Mouse (Mus musculus) kidney, embryonic 16.5 days (tissue): ENCODE results near the gene Hmg20b. TPM values are rescaled to one million over a fixed set of nuclear protein-coding genes. Genes with fewer than 3 reads are reported as not detected.

ENCODE experiments used
- ATAC-seq: fragments of 200-750 bp; cut with Nextera tagmentation; 2 replicates; pipeline ENCODE4 v1.8.0; 2017; ENCODE audit warnings: moderate TSS enrichment; ENCODE audit not compliant: low FRiP score, low TSS enrichment
- H3K27ac ChIP-seq: fragments of 300-500 bp; sonication (generic); 2 replicates; pipeline ENCODE4 v1.5.1; 2014; ENCODE audit warnings: low read length
- H3K27me3 ChIP-seq: fragments of 300-500 bp; sonication (generic); 2 replicates; pipeline ENCODE4 v1.6.1; 2014; ENCODE audit warnings: low read length, control low read depth, mixed read lengths; ENCODE audit not compliant: insufficient read depth
- H3K36me3 ChIP-seq: fragments of 300-500 bp; sonication (generic); 2 replicates; pipeline ENCODE4 v1.6.1; 2014; ENCODE audit warnings: low read length, control low read depth, mixed read lengths; ENCODE audit not compliant: insufficient read depth
- H3K4me1 ChIP-seq: fragments of 300-500 bp; sonication (generic); 2 replicates; pipeline ENCODE4 v1.6.1; 2014; ENCODE audit warnings: low read length, control low read depth, mixed read lengths; ENCODE audit not compliant: insufficient read depth
- H3K4me2 ChIP-seq: fragments of 300-500 bp; sonication (generic); replicated peaks from 2 replicates; pipeline ENCODE4 v1.6.1; 2014; ENCODE audit warnings: low read depth, low read length
- H3K4me3 ChIP-seq: fragments of 300-500 bp; sonication (generic); 2 replicates; pipeline ENCODE4 v1.5.1; 2014; ENCODE audit warnings: mild to moderate bottlenecking, low read length
- H3K9ac ChIP-seq: fragments of 300-500 bp; sonication (generic); replicated peaks from 2 replicates; pipeline ENCODE4 v1.6.1; 2014; ENCODE audit warnings: low read length
- H3K9me3 ChIP-seq: fragments of 300-500 bp; sonication (generic); 2 replicates; pipeline ENCODE4 v1.6.1; 2016; ENCODE audit warnings: low read length, control low read depth
- WGBS: fragments of 180-500 bp; shearing (Covaris S2); extraction: QIAGEN DNeasy Blood & Tissue Kit; methylation state at CpG from one replicate; pipeline ENCODE4 v1.1.7; 2014; 5-methylcytosine and 5-hydroxymethylcytosine counted together
- polyA plus RNA-seq: library from polyadenylated mRNA; unstranded; fragments of >200 nt; fragmentation: Nextera tagmentation; extraction: Ambion mirVana; gene quantifications from 2 replicates; pipeline ENCODE4 v1.2.1, GENCODE M21; 2015

The Hmg20b gene
- polyA plus RNA-seq, 1 experiment from 2014 or later, result 90.6 TPM

- H3K27ac ChIP-seq, result no peak within 1 kb of the TSS
- H3K4me1 ChIP-seq, result peaks cover 30% of the 10 kb centered on the region
- 27% methylated on average over 12 of the region's 12 CpGs for WGBS
- peak within 1 kb of the TSS; percentile 44 for H3K4me3 ChIP-seq
- no peak for ATAC-seq
- peaks cover 13% of the 10 kb centered on the region for H3K27me3 ChIP-seq
- H3K9me3 ChIP-seq, result no peaks in the 10 kb centered on the region
- peaks cover 45% of the 10 kb centered on the region for H3K36me3 ChIP-seq
- H3K4me2 ChIP-seq, result peak within 1 kb of the TSS; percentile 71
- peak within 1 kb of the TSS; percentile 59 for H3K9ac ChIP-seq
These were observed 15.6 kb upstream of the Hmg20b start, which contains the start of gene 4930404N11Rik for GRCm38 (mm10) chr10:81365672-81366476. TSS of gene 4930404N11Rik (minus strand) at chr10:81365816.

DNA sequence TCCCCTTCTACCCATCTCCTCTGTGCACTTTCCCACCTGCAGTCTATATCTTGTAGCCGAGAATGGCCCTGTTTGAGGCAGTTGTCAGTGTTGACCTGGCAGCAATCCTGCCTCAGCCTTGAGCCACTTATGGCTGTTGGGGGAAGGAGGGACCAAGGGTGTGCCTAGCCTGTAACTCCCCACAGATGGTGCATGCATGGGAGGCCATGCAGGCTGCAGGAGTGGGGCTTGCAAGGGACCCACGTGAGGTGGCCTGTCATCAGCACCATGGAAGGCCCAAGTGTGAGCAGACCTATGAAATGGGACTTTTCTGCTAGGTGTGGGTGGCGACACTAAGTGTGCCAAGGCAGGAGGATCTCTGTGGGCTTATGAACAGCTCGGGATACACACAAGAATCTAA lies 14.8 kb upstream of the Hmg20b start:
- ATAC-seq, result no peak
- peaks cover 37% of the 10 kb centered on the region for H3K36me3 ChIP-seq

DNA sequence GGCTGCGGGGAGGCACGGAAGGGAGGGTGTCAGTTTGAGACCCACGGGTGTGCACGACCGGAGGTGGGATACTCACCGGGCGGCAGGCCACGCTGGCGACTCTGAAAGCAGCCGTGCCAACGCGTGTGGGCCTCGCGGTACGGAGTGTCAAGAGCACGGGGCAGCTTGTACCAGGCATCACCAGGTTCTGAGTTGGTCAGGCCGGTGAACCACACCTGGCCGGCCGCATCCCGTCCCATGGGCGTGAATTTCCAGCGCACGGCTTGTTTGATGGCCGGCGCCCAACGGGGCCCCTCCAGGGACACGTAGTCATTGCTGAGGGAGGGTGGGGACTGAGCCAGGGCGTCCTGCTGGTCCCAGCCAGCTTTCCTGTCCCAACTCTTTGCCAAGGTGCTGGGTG lies 14.4 kb upstream of the Hmg20b start:
- Histone ChIP-seq H3K9me3 (no peaks in the 10 kb centered on the region), H3K4me3 (peak overlapping the region; percentile 44), H3K27me3 (peaks cover 13% of the 10 kb centered on the region), H3K4me2 (peak overlapping the region; percentile 71), H3K9ac (peak overlapping the region; percentile 59), H3K27ac (no peak overlapping the region), H3K4me1 (peaks cover 30% of the 10 kb centered on the region), H3K36me3 (peaks cover 33% of the 10 kb centered on the region)
- no peak for ATAC-seq
- 6% methylated on average over 28 of the region's 28 CpGs for WGBS

More for the DNA sequence above, 14.8 kb upstream of the Hmg20b start:
- H3K4me2 ChIP-seq, result peak overlapping the region; percentile 71; the same call in 1 of the 2 replicates
- no peak overlapping the region for H3K4me3 ChIP-seq
- H3K27ac ChIP-seq, result no peak overlapping the region
- peaks cover 30% of the 10 kb centered on the region for H3K4me1 ChIP-seq
- H3K27me3 ChIP-seq, result peaks cover 13% of the 10 kb centered on the region
- no peaks in the 10 kb centered on the region for H3K9me3 ChIP-seq
- no peak overlapping the region for H3K9ac ChIP-seq
- WGBS, result 34% methylated on average over 4 of the region's 4 CpGs

DNA sequence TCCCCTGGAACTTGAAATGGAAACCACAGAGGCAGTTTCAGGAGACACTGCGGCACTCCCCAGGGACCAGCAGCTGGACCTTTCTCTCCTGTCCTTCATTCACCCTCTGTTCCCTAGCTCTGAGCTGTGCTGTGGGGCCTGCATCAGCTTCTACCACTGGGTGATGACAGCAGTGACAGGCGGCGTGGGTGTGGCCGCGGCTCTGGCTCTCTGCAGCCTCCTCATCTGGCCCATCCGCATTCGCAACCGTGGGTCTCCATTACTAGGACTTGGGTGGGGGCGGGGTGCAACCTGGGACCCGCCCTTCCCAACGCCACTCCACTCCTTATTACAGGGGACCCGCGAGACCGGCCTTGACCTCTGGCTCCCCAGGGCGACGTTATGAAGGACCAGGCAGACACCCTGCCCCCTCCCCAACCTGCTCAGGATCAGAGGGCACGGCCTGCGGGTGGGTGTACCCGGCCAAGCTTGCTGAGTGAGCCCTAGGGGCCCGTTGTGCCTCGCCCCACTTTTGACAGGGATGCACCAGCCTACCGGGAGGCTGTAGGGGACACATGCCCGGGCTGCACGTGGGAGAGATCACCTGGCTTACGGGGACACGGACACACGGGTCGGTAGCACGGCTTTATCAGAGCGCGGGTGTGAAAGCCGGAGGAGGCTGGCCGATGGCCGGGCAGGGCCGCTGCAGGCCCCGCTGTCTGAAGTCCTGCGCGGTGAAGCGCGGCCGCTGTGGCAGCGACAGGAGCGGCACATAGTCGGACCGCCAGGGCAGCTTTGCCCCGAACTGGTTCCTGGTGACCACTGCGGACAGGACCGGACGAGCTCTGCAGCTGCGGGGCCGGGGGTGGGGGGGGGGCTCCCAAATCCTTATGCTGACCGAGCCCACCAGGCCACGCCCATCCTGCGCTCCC lies 13.4 kb upstream of the Hmg20b start:
- H3K4me3 ChIP-seq, result peak overlapping the region; percentile 44
- H3K27ac ChIP-seq, result no peak overlapping the region
- peak overlapping the region; percentile 71 for H3K4me2 ChIP-seq
- peak; percentile 16 for ATAC-seq
- H3K4me1 ChIP-seq, result peaks cover 36% of the 10 kb centered on the region
- peaks cover 23% of the 10 kb centered on the region for H3K36me3 ChIP-seq
- 10% methylated on average over 50 of the region's 54 CpGs for WGBS
- H3K9ac ChIP-seq, result peak overlapping the region; percentile 59
- H3K27me3 ChIP-seq, result peaks cover 13% of the 10 kb centered on the region
- no peaks in the 10 kb centered on the region for H3K9me3 ChIP-seq

DNA sequence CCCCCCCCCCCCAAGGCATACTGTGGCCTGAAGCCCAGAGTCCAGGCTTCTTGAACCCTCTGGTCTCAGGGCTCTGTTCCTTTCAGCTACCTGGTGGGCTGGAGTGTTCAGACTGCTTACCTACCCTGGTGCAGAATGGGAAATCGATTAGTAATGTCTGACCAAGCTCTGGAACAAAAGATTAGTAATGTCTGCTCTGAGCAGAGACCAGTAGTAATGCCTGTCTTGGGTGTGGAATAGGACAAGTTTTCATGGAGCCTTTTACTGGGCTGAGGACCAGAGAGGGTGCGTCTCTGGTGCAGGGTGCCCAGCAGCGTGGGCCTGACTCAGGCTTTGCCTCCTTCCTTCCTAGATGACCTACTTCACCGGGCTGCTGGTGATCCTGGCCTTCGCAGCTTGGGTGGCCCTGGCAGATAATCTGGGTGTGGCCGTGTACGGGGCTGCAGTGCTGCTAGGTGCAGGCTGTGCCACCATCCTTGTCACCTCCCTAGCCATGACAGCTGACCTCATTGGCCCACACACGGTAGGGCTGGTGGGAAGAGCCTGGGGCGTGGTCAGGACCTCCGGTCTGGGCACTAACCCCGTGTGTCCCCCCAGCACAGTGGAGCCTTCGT lies 12.2 kb upstream of the Hmg20b start:
- no peak overlapping the region for H3K9ac ChIP-seq
- H3K9me3 ChIP-seq, result no peaks in the 10 kb centered on the region
- no peak overlapping the region for H3K27ac ChIP-seq
- H3K4me1 ChIP-seq, result peaks cover 47% of the 10 kb centered on the region
- no peak overlapping the region for H3K4me2 ChIP-seq
- 69% methylated on average over 12 of the region's 12 CpGs for WGBS
- H3K27me3 ChIP-seq, result peaks cover 13% of the 10 kb centered on the region
- ATAC-seq, result no peak
- H3K4me3 ChIP-seq, result no peak overlapping the region
- peaks cover 11% of the 10 kb centered on the region for H3K36me3 ChIP-seq

DNA sequence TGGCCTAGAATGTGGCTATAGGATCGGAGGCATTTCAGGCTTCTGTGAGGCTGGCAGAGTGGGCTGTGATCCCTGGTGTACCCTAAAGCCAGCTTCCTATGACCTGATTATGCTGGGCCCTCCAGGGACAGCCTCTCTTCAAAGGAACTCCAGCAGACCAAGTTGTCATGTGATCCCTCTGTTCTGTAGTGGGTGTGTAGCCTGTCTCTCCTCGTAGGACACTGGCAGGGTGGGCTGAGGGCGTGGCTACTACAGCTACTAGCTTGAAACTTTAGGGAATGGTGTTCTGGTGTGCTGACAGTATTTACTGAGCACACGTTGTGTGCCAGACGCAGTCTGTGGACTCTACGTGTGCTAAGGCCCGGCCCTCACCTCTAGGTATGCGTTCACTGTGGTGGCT lies 10.4 kb upstream of the Hmg20b start:
- no peaks in the 10 kb centered on the region for H3K36me3 ChIP-seq
- no peak overlapping the region for H3K4me2 ChIP-seq
- ATAC-seq, result no peak
- 61% methylated on average over 8 of the region's 8 CpGs for WGBS
- no peak overlapping the region for H3K9ac ChIP-seq
- no peak overlapping the region for H3K27ac ChIP-seq
- H3K9me3 ChIP-seq, result no peaks in the 10 kb centered on the region
- peaks cover 55% of the 10 kb centered on the region for H3K4me1 ChIP-seq
- H3K27me3 ChIP-seq, result peaks cover 13% of the 10 kb centered on the region
- no peak overlapping the region for H3K4me3 ChIP-seq

DNA sequence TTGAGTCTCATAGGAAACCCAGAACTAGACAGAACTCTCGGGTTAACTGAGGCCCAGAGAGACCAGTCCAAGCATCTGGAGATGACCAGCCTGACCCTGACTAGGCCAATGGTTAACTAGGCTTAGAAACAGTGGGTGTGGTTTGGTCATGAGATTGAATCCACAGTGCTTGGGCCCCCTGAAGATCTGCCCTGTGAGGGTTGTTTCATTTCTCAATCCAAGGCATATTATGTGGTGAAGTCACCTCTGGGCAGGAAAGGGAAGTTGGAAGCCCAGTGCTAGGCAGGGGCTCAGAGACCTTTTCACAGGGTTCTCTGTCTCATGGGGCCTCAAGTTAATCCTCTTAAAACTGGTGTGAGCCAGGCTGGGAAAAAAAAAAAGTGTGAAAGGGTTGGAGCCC lies 8.6 kb upstream of the Hmg20b start:
- peaks cover 37% of the 10 kb centered on the region for H3K4me1 ChIP-seq

GRCm38 (mm10) chr10:81358209-81358608 lies 7.9 kb upstream of the Hmg20b start:
- peak overlapping the region; percentile 99 for H3K4me2 ChIP-seq

More for the DNA sequence above, 8.6 kb upstream of the Hmg20b start:
- Histone ChIP-seq H3K27me3 (peaks cover 6% of the 10 kb centered on the region), H3K27ac (0 out of 2 replicates have a peak overlapping the region, but pooled peaks have one; percentile 25), H3K4me2 (peak overlapping the region; percentile 99), H3K36me3 (no peaks in the 10 kb centered on the region), H3K9me3 (no peaks in the 10 kb centered on the region), H3K4me3 (peak overlapping the region; percentile 79; the same call in 1 of the 2 replicates), H3K9ac (peak overlapping the region; percentile 83; the same call in 1 of the 2 replicates)
- WGBS, result 56% methylated on average over 1 of the region's 1 CpGs
- ATAC-seq, result no peak

More at GRCm38 (mm10) chr10:81358209-81358608, 7.9 kb upstream of the Hmg20b start:
- Histone ChIP-seq H3K4me3 (peak overlapping the region; percentile 79), H3K4me1 (peaks cover 30% of the 10 kb centered on the region), H3K36me3 (no peaks in the 10 kb centered on the region), H3K9ac (peak overlapping the region; percentile 83), H3K27me3 (no peaks in the 10 kb centered on the region), H3K27ac (0 out of 2 replicates have a peak overlapping the region, but pooled peaks have one; percentile 25), H3K9me3 (no peaks in the 10 kb centered on the region)
- ATAC-seq, result no peak
- 43% methylated on average over 4 of the region's 4 CpGs for WGBS
